ENCODE assay signal across 24 mouse cellular contexts in genomic region chr1:187278472-187278871, GRCm38 (mm10).
A peak's percentile ranks its signal among the peaks of the same experiment; 100 is the strongest.
DNase-seq lines count a peak whose midpoint lies in the region; ATAC-seq and TF ChIP-seq lines count a peak whose summit lies in the region.
"Had no signal": no experiment of that assay in that cellular context is flagged by ENCODE, and none has a peak within 500 bp of the region (broad histone marks: within the 10 kb centered on the region; RNA-seq: fewer than 3 reads in every experiment).

No protein-coding gene starts in this region.

- H3K27me3 ChIP-seq in neural tube, embryonic 11.5 days (ENCODE audit: control insufficient read depth, insufficient read depth, low read length), result no peaks in the 10 kb centered on the region
- no peaks in the 10 kb centered on the region for H3K27me3 ChIP-seq in neural tube, embryonic 15.5 days (replicated peaks)
- no peaks in the 10 kb centered on the region for H3K27me3 ChIP-seq in CH12.LX (replicated peaks)
- no peaks in the 10 kb centered on the region for H3K27me3 ChIP-seq in myocyte (ENCODE audit: control insufficient read depth, insufficient read depth, insufficient read length)
- H3K27me3 ChIP-seq: embryonic facial prominence, embryonic 12.5 days; forebrain, embryonic 13.5 days; forebrain, embryonic 15.5 days; Patski had no signal

- no peaks in the 10 kb centered on the region for H3K9me3 ChIP-seq in neural tube, embryonic 11.5 days (ENCODE audit: control insufficient read depth, low read length)
- H3K9me3 ChIP-seq in neural tube, embryonic 15.5 days (replicated peaks), result no peaks in the 10 kb centered on the region
- H3K9me3 ChIP-seq in CH12.LX (replicated peaks; ENCODE audit: low read length), result no peaks in the 10 kb centered on the region
- H3K9me3 ChIP-seq: embryonic facial prominence, embryonic 10.5 days; embryonic facial prominence, embryonic 12.5 days; forebrain, embryonic 13.5 days; forebrain, embryonic 15.5 days had no signal

- no peaks in the 10 kb centered on the region for H3K36me3 ChIP-seq in neural tube, embryonic 11.5 days (ENCODE audit: control insufficient read depth, insufficient read depth, low read length)
- H3K36me3 ChIP-seq in neural tube, embryonic 15.5 days, result no peaks in the 10 kb centered on the region
- H3K36me3 ChIP-seq in CH12.LX (replicated peaks in 1 of 2; ENCODE audit: control insufficient read depth in 1 of 2, insufficient read depth in 1 of 2, low read length in 1 of 2) (peaks cover 0 to 17% of the 10 kb centered on the region in 2 experiments), myocyte (ENCODE audit: control insufficient read depth, insufficient read depth) (no peaks in the 10 kb centered on the region)
- H3K36me3 ChIP-seq: embryonic facial prominence, embryonic 12.5 days; forebrain, embryonic 15.5 days had no signal

- TF ChIP-seq RAD21 in CH12.LX (IDR thresholded peaks at IDR 0.05; ENCODE audit: low read depth, low read length), result no peak

- TF ChIP-seq EP300 in CH12.LX (IDR thresholded peaks at IDR 0.05; ENCODE audit: low read length), result no peak

- H3ac ChIP-seq in myocyte (ENCODE audit: control insufficient read depth, insufficient read length), result no peak overlapping the region

- H3K4me3 ChIP-seq in neural tube, embryonic 11.5 days (ENCODE audit: low read depth, low read length), result no peak overlapping the region
- H3K4me3 ChIP-seq in neural tube, embryonic 15.5 days (replicated peaks), result no peak overlapping the region
- H3K4me3 ChIP-seq in CH12.LX (replicated peaks in 1 of 3; ENCODE audit: low read depth in 2 of 3, low read length in 2 of 3, poor library complexity in 1 of 3) (no peak overlapping the region), myocyte (no peak overlapping the region)
- H3K4me3 ChIP-seq: embryonic facial prominence, embryonic 10.5 days; embryonic facial prominence, embryonic 12.5 days; forebrain, embryonic 13.5 days; forebrain, embryonic 15.5 days had no signal

- TF ChIP-seq CTCF in CH12.LX (conservative IDR thresholded peaks at IDR 0.05 in 1 of 2, IDR thresholded peaks at IDR 0.05 in 1 of 2; ENCODE audit: low read depth in 2 of 2, low read length in 2 of 2), result no peak

- TF ChIP-seq POLR2A in CH12.LX (IDR thresholded peaks at IDR 0.05; ENCODE audit: low read depth, low read length) (no peak), myocyte (IDR thresholded peaks at IDR 0.05; ENCODE audit: insufficient read length, low read depth) (no peak)

- dilution Hi-C loops in CH12.LX (cut with MboI; ENCODE audit: extremely low pct_ligation_motif_present, extremely low pct_unique_long_range_greater_than_20kb, low sequenced_read_pairs), result no loop called here

- WGBS in neural tube, embryonic 11.5 days, result 37% methylated on average over 5 of the region's 5 CpGs
- WGBS in neural tube, embryonic 15.5 days, result 24% methylated on average over 5 of the region's 5 CpGs

- in situ Hi-C loops in CH12.LX (cut with MboI; ENCODE audit: low pct_ligation_motif_present, low pct_unique_long_range_greater_than_20kb, low sequenced_read_pairs), result no loop called here

- no peak for DNase-seq in neural tube, embryonic 11.5 days (ENCODE audit: low spot score)
- peak; percentile 31 for DNase-seq in 416B (ENCODE audit: low read depth)
- no peak for DNase-seq in CH12.LX (ENCODE audit: extremely low read depth)
- DNase-seq in left cerebral cortex, adult 18-20 months (ENCODE audit: low spot score in 2 of 2), result no peak
- no peak for DNase-seq in layer of hippocampus, adult 9-10 months (ENCODE audit: low spot score)
- DNase-seq in gastrocnemius, postnatal 4 days (ENCODE audit: low spot score in 2 of 2), result no peak
- DNase-seq: adrenal gland, adult 8-10 months; adrenal gland, postnatal 14 days; adrenal gland, postnatal 36 days; cerebellum, adult 11-12 months; cerebellum, adult 2 months; cerebellum, adult 9-10 months; cerebellum, postnatal 10 days; cerebellum, postnatal 25 days; forebrain, postnatal 0 days had no signal

- H3K4me1 ChIP-seq in neural tube, embryonic 11.5 days (ENCODE audit: control insufficient read depth, insufficient read depth, low read length), result peaks cover 15% of the 10 kb centered on the region
- peaks cover 25% of the 10 kb centered on the region for H3K4me1 ChIP-seq in neural tube, embryonic 15.5 days
- peaks cover 0 to 12% of the 10 kb centered on the region in 2 experiments; a peak in 2 of 4 replicates for H3K4me1 ChIP-seq in CH12.LX (ENCODE audit: control insufficient read depth in 1 of 2, insufficient read depth in 2 of 2)
- H3K4me1 ChIP-seq: embryonic facial prominence, embryonic 10.5 days; embryonic facial prominence, embryonic 12.5 days had no signal

- no peak overlapping the region for H3K9ac ChIP-seq in neural tube, embryonic 11.5 days (ENCODE audit: low read length)
- H3K9ac ChIP-seq in neural tube, embryonic 15.5 days (replicated peaks), result no peak overlapping the region
- H3K9ac ChIP-seq in CH12.LX (ENCODE audit: insufficient read depth, low read depth), result no peak overlapping the region
- H3K9ac ChIP-seq: embryonic facial prominence, embryonic 12.5 days; forebrain, embryonic 13.5 days; forebrain, embryonic 15.5 days; forebrain, postnatal 0 days had no signal

- no peak overlapping the region for H3K4me2 ChIP-seq in neural tube, embryonic 11.5 days (ENCODE audit: low read depth)
- no peak overlapping the region for H3K4me2 ChIP-seq in neural tube, embryonic 15.5 days
- no peak overlapping the region for H3K4me2 ChIP-seq in CH12.LX (ENCODE audit: insufficient read depth, low read depth, poor library complexity, severe bottlenecking)
- peak overlapping the region; percentile 1 for H3K4me2 ChIP-seq in myocyte (ENCODE audit: low read depth)
- H3K4me2 ChIP-seq: embryonic facial prominence, embryonic 12.5 days; forebrain, embryonic 13.5 days; forebrain, embryonic 15.5 days had no signal

- no peak for ATAC-seq in neural tube, embryonic 11.5 days (ENCODE audit: insufficient read depth, low FRiP score, low TSS enrichment)
- no peak for ATAC-seq in neural tube, embryonic 15.5 days (ENCODE audit: low FRiP score)
- ATAC-seq: activated CD4-positive, CD25-positive, alpha-beta regulatory T cell, adult 4 months; CD4-positive, CD25-positive, alpha-beta regulatory T cell, adult 4 months; forebrain, embryonic 13.5 days; forebrain, embryonic 15.5 days; forebrain, postnatal 0 days; Patski had no signal

- no peaks in the 10 kb centered on the region for H3K79me2 ChIP-seq in CH12.LX (replicated peaks; ENCODE audit: control insufficient read depth, extremely low read depth, insufficient read depth, poor library complexity, severe bottlenecking)
- H3K79me2 ChIP-seq in myocyte (ENCODE audit: control insufficient read depth, insufficient read depth), result no peaks in the 10 kb centered on the region

- H3K27ac ChIP-seq in neural tube, embryonic 11.5 days (ENCODE audit: low read depth, low read length), result 0 out of 2 replicates have a peak overlapping the region, but pooled peaks have one; percentile 27
- H3K27ac ChIP-seq in neural tube, embryonic 15.5 days (replicated peaks), result no peak overlapping the region
- no peak overlapping the region for H3K27ac ChIP-seq in CH12.LX (ENCODE audit: insufficient read depth, low read depth)
- H3K27ac ChIP-seq: embryonic facial prominence, embryonic 10.5 days; embryonic facial prominence, embryonic 12.5 days; forebrain, embryonic 13.5 days; forebrain, embryonic 15.5 days had no signal

TF ChIP-seq in CH12.LX, 34 proteins besides CTCF, POLR2A, EP300 and RAD21:
- no peak for TF ChIP-seq E2F4 (IDR thresholded peaks at IDR 0.05; ENCODE audit: insufficient replicate concordance, low read depth, low read length)
- TF ChIP-seq BHLHE40 (IDR thresholded peaks at IDR 0.05; ENCODE audit: low read depth, low read length), result 0 out of 2 replicates have a peak, but pooled peaks have one; percentile 18

TF ChIP-seq in myocyte, 11 proteins besides CTCF, POLR2A, EP300 and RAD21:
- TF ChIP-seq MYOD1 (IDR thresholded peaks at IDR 0.05; ENCODE audit: control insufficient read depth in 1 of 3, insufficient read length in 2 of 3, low read depth in 2 of 3) (no peak), POLR2AphosphoS2 (IDR thresholded peaks at IDR 0.05; ENCODE audit: insufficient read length, low read depth) (no peak), TCF12 (IDR thresholded peaks at IDR 0.05; ENCODE audit: insufficient read depth, poor library complexity, severe bottlenecking) (no peak), MYOG (IDR thresholded peaks at IDR 0.05; ENCODE audit: control insufficient read depth in 1 of 3, insufficient read depth in 1 of 3, insufficient read length in 2 of 3, low read depth in 2 of 3) (no peak), MAX (IDR thresholded peaks at IDR 0.05; ENCODE audit: low read depth) (no peak), TCF3 (IDR thresholded peaks at IDR 0.05; ENCODE audit: insufficient read length, low read depth) (no peak), USF1 (IDR thresholded peaks at IDR 0.05; ENCODE audit: low read depth) (no peak), SRF (IDR thresholded peaks at IDR 0.05; ENCODE audit: control insufficient read depth, insufficient read length, low read depth) (no peak), REST (IDR thresholded peaks at IDR 0.05; ENCODE audit: insufficient read depth, insufficient read length) (no peak), CEBPB (IDR thresholded peaks at IDR 0.05; ENCODE audit: insufficient read depth, poor library complexity, severe bottlenecking) (no peak), E2F4 (IDR thresholded peaks at IDR 0.05; ENCODE audit: insufficient read depth) (no peak)
TF ChIP-seq in myocyte: peak in this region for 0.
